Mouse (Mus musculus) forebrain, embryonic 11.5 days (tissue): ENCODE results near the gene Reck. TPM values are rescaled to one million over a fixed set of nuclear protein-coding genes. Genes with fewer than 3 reads are reported as not detected.

ENCODE experiments used
- ATAC-seq: fragments of 200-750 bp; cut with Nextera tagmentation; replicated peaks from 2 replicates; pipeline ENCODE4 v1.8.0; 2017; ENCODE audit warnings: moderate TSS enrichment; ENCODE audit not compliant: low FRiP score
- DNase-seq: peaks from one replicate; pipeline ENCODE4 v3.0.0-alpha.2; 2017; ENCODE audit warnings: low spot score
- H3K27ac ChIP-seq: fragments of 300-500 bp; sonication (generic); 2 replicates; pipeline ENCODE4 v1.5.1; 2014; ENCODE audit warnings: low read depth, low read length
- H3K27me3 ChIP-seq: fragments of 300-500 bp; sonication (generic); 2 replicates; pipeline ENCODE4 v1.6.1; 2014; ENCODE audit warnings: mild to moderate bottlenecking, low read length, mixed read lengths; ENCODE audit not compliant: control insufficient read depth, insufficient read depth
- H3K36me3 ChIP-seq: fragments of 300-500 bp; sonication (generic); 2 replicates; pipeline ENCODE4 v1.6.1; 2014; ENCODE audit warnings: mild to moderate bottlenecking, low read length, moderate library complexity, mixed read lengths; ENCODE audit not compliant: control insufficient read depth, insufficient read depth
- H3K4me1 ChIP-seq: fragments of 300-500 bp; sonication (generic); replicated peaks from 2 replicates; pipeline ENCODE4 v1.6.1; 2014; ENCODE audit warnings: low read length, mixed read lengths; ENCODE audit not compliant: control insufficient read depth, insufficient read depth
- H3K4me2 ChIP-seq: fragments of 300-500 bp; sonication (generic); 2 replicates; pipeline ENCODE4 v1.6.1; 2014; ENCODE audit warnings: low read depth, mild to moderate bottlenecking, low read length, moderate library complexity, mixed read lengths; ENCODE audit not compliant: severe bottlenecking
- H3K4me3 ChIP-seq: fragments of 300-500 bp; sonication (generic); 2 replicates; pipeline ENCODE4 v1.5.1; 2014; ENCODE audit warnings: low read depth, low read length
- H3K9ac ChIP-seq: fragments of 300-500 bp; sonication (generic); 2 replicates; pipeline ENCODE4 v1.6.1; 2014; ENCODE audit warnings: low read length
- H3K9me3 ChIP-seq: fragments of 300-500 bp; sonication (generic); 2 replicates; pipeline ENCODE4 v1.6.1; 2016; ENCODE audit warnings: low read length, mixed read lengths; ENCODE audit not compliant: control insufficient read depth
- WGBS: fragments of 180-500 bp; shearing (Covaris S2); extraction: QIAGEN DNeasy Blood & Tissue Kit; methylation state at CpG from one replicate; pipeline ENCODE4 v1.1.7; 2014; 5-methylcytosine and 5-hydroxymethylcytosine counted together
- polyA plus RNA-seq: library from polyadenylated mRNA; unstranded; fragments of >200 nt; fragmentation: Nextera tagmentation; extraction: Ambion mirVana; gene quantifications from 2 replicates; pipeline ENCODE4 v1.2.1, GENCODE M21; 2014

Gene Reck
- polyA plus RNA-seq, 1 experiment from 2014 or later = 11.3 TPM

GRCm38 (mm10) chr4:43984326-43984725 is 109.0 kb downstream of the Reck start:
- H3K36me3 ChIP-seq = no peaks in the 10 kb centered on the region
- DNase-seq = no peak
- H3K9me3 ChIP-seq = no peaks in the 10 kb centered on the region
- H3K4me1 ChIP-seq = no peaks in the 10 kb centered on the region; the same call in 1 of the 2 replicates
- 97% methylated on average over 19 of the region's 19 CpGs for WGBS
- no peak overlapping the region for H3K9ac ChIP-seq
- H3K27me3 ChIP-seq = peaks cover 3% of the 10 kb centered on the region; the same call in 1 of the 2 replicates
- no peak overlapping the region for H3K4me3 ChIP-seq
- no peak overlapping the region for H3K4me2 ChIP-seq
- ATAC-seq = no peak
- no peak overlapping the region for H3K27ac ChIP-seq

- Histone ChIP-seq H3K27ac (no peak overlapping the region), H3K4me1 (no peaks in the 10 kb centered on the region), H3K36me3 (no peaks in the 10 kb centered on the region), H3K27me3 (no peaks in the 10 kb centered on the region), H3K4me2 (no peak overlapping the region), H3K9ac (no peak overlapping the region), H3K9me3 (no peaks in the 10 kb centered on the region), H3K4me3 (no peak overlapping the region)
- ATAC-seq = no peak
- 87% methylated on average over 3 of the region's 3 CpGs for WGBS
- no peak for DNase-seq
Measured at GRCm38 (mm10) chr4:43988976-43989375, 113.6 kb downstream of the Reck start.

GRCm38 (mm10) chr4:43993072-43993471 is 117.7 kb downstream of the Reck start:
- no peak overlapping the region for H3K27ac ChIP-seq
- ATAC-seq (no peak), DNase-seq (no peak)
- H3K9ac ChIP-seq = no peak overlapping the region
- no peaks in the 10 kb centered on the region for H3K27me3 ChIP-seq
- H3K4me2 ChIP-seq = no peak overlapping the region
- no peaks in the 10 kb centered on the region for H3K36me3 ChIP-seq
- 92% methylated on average over 11 of the region's 11 CpGs for WGBS
- no peaks in the 10 kb centered on the region for H3K4me1 ChIP-seq
- H3K9me3 ChIP-seq = no peaks in the 10 kb centered on the region
- H3K4me3 ChIP-seq = no peak overlapping the region

GRCm38 (mm10) chr4:43994342-43994741 is 119.0 kb downstream of the Reck start:
- Histone ChIP-seq H3K4me3 (no peak overlapping the region), H3K4me1 (no peaks in the 10 kb centered on the region), H3K36me3 (no peaks in the 10 kb centered on the region), H3K4me2 (no peak overlapping the region), H3K9ac (no peak overlapping the region), H3K9me3 (no peaks in the 10 kb centered on the region), H3K27ac (no peak overlapping the region), H3K27me3 (no peaks in the 10 kb centered on the region)
- no peak for DNase-seq
- 84% methylated on average over 2 of the region's 2 CpGs for WGBS
- no peak for ATAC-seq

Other genes with a start within 250 kb of the Reck start
- 9.8 and 10.8 TPM in 2 replicates for gene Npr2, start 243.6 kb upstream of the Reck start, polyA plus RNA-seq
- gene Spag8, start 221.9 kb upstream of the Reck start, polyA plus RNA-seq = 1.7 and 2.3 TPM in 2 replicates
- 64.1 and 66.8 TPM in 2 replicates for gene Hint2, start 219.1 kb upstream of the Reck start, polyA plus RNA-seq
- 5.2 and 6.4 TPM in 2 replicates for gene Tmem8b, start 206.6 kb upstream of the Reck start, polyA plus RNA-seq
- gene Fam221b, start 206.4 kb upstream of the Reck start, polyA plus RNA-seq = 2.5 and 2.7 TPM in 2 replicates
- not detected in 2 replicates for gene Olfr70, start 174.7 kb upstream of the Reck start, polyA plus RNA-seq
- gene Olfr71, start 165.3 kb upstream of the Reck start, polyA plus RNA-seq = not detected in 2 replicates
- gene Hrct1, start 148.3 kb upstream of the Reck start, polyA plus RNA-seq = not detected in 2 replicates
- not detected in 2 replicates for gene Spaar, start 145.5 kb upstream of the Reck start, polyA plus RNA-seq
- not detected in 2 replicates for gene Olfr159, start 104.5 kb upstream of the Reck start, polyA plus RNA-seq
- not detected in 2 replicates for gene Olfr156, start 51.6 kb upstream of the Reck start, polyA plus RNA-seq
- not detected in 2 replicates for gene Olfr157, start 35.3 kb upstream of the Reck start, polyA plus RNA-seq
- gene Olfr155, start 24.0 kb upstream of the Reck start, polyA plus RNA-seq = not detected in 2 replicates
- gene Glipr2, start 81.9 kb downstream of the Reck start, polyA plus RNA-seq = 75.5 and 79.1 TPM in 2 replicates
- not detected in 2 replicates for gene Ccin, start 108.0 kb downstream of the Reck start, polyA plus RNA-seq
- 211 and 223 TPM in 2 replicates for gene Clta, start 128.9 kb downstream of the Reck start, polyA plus RNA-seq
- 18.8 and 20.8 TPM in 2 replicates for gene Gne, start 208.6 kb downstream of the Reck start, polyA plus RNA-seq